Mouse (Mus musculus): ENCODE measurements around the gene BC067074. TPM values are rescaled to one million over a fixed set of nuclear protein-coding genes. Genes with fewer than 3 reads are reported as not detected.
"Not testable (repeated sequence)": the region's sequence is repeated elsewhere in the genome, so short reads cannot be mapped to it uniquely, and the experiment has no call there.

The BC067074 gene
- total RNA-seq, 2 experiments from 2014 or later = 1.0 to 1.3 TPM

- no peak for DNase-seq (ENCODE audit: low spot score in 2 of 2)
Observed at GRCm38 (mm10) chr13:113373291-113374083, 80.5 kb downstream of the BC067074 start.

GRCm38 (mm10) chr13:113374084-113374405, 81.1 kb downstream of the BC067074 start:
- DNase-seq (ENCODE audit: low spot score in 2 of 2) = peak in 1 of 2 experiments; percentile 38

GRCm38 (mm10) chr13:113377631-113378030, 84.7 kb downstream of the BC067074 start:
- DNase-seq (ENCODE audit: low spot score in 2 of 2) = no peak

- peak in 1 of 2 experiments; percentile 32 for DNase-seq (ENCODE audit: low spot score in 2 of 2)
Observed at GRCm38 (mm10) chr13:113378980-113379410, 86.0 kb downstream of the BC067074 start.

GRCm38 (mm10) chr13:113379766-113380309, 86.9 kb downstream of the BC067074 start:
- no peak for DNase-seq (ENCODE audit: low spot score in 2 of 2)

- DNase-seq (ENCODE audit: low spot score in 2 of 2) = no peak
Observed at GRCm38 (mm10) chr13:113381710-113382109, 88.8 kb downstream of the BC067074 start.

GRCm38 (mm10) chr13:113382201-113382600, 89.2 kb downstream of the BC067074 start:
- DNase-seq (ENCODE audit: low spot score in 2 of 2) = no peak

GRCm38 (mm10) chr13:113382770-113383169, 89.8 kb downstream of the BC067074 start:
- DNase-seq (ENCODE audit: low spot score in 2 of 2) = not testable (repeated sequence)

GRCm38 (mm10) chr13:113393386-113393785, 100.4 kb downstream of the BC067074 start:
- no peak for DNase-seq (ENCODE audit: low spot score in 2 of 2)

- DNase-seq (ENCODE audit: low spot score in 2 of 2) = no peak
Observed at GRCm38 (mm10) chr13:113394591-113394990, 101.6 kb downstream of the BC067074 start.

- DNase-seq (ENCODE audit: low spot score in 2 of 2) = no peak
Observed at GRCm38 (mm10) chr13:113397006-113397520, 104.1 kb downstream of the BC067074 start.

- DNase-seq (ENCODE audit: low spot score in 2 of 2) = no peak
Observed at GRCm38 (mm10) chr13:113401373-113402010, 108.5 kb downstream of the BC067074 start.

GRCm38 (mm10) chr13:113403706-113404105, 110.7 kb downstream of the BC067074 start:
- DNase-seq (ENCODE audit: low spot score in 2 of 2) = no peak

- DNase-seq (ENCODE audit: low spot score in 2 of 2) = no peak
Observed at GRCm38 (mm10) chr13:113404172-113404571, 111.2 kb downstream of the BC067074 start.

- DNase-seq (ENCODE audit: low spot score in 2 of 2) = peak; percentile 56 to 77
Observed at GRCm38 (mm10) chr13:113409941-113410340, 117.0 kb downstream of the BC067074 start.

GRCm38 (mm10) chr13:113415527-113415926, 122.6 kb downstream of the BC067074 start:
- no peak for DNase-seq (ENCODE audit: low spot score in 2 of 2)

- DNase-seq (ENCODE audit: low spot score in 2 of 2) = no peak
Observed at GRCm38 (mm10) chr13:113416986-113417385, 124.0 kb downstream of the BC067074 start.

GRCm38 (mm10) chr13:113417757-113418483, 125.0 kb downstream of the BC067074 start:
- DNase-seq (ENCODE audit: low spot score in 2 of 2) = peak; percentile 60 to 78

- peak in 1 of 2 experiments; percentile 8 for DNase-seq (ENCODE audit: low spot score in 2 of 2)
Observed at GRCm38 (mm10) chr13:113418632-113419031, 125.7 kb downstream of the BC067074 start.

GRCm38 (mm10) chr13:113421472-113421871, 128.5 kb downstream of the BC067074 start:
- DNase-seq (ENCODE audit: low spot score in 2 of 2) = no peak

- no peak for DNase-seq (ENCODE audit: low spot score in 2 of 2)
Observed at GRCm38 (mm10) chr13:113423825-113424224, 130.9 kb downstream of the BC067074 start.

All from layer of hippocampus, adult 18-20 months (tissue).